Mouse (Mus musculus) embryonic fibroblast, embryonic 13.5 days (primary cell): ENCODE data around the gene Shoc2. TPM values are rescaled to one million over a fixed set of nuclear protein-coding genes. Genes with fewer than 3 reads are reported as not detected.

ENCODE experiments used
- H3K27ac ChIP-seq: 2 replicates; pipeline ENCODE4 v1.5.1; 2012; ENCODE audit warnings: low read length, control low read depth, inconsistent platforms; ENCODE audit not compliant: insufficient read depth
- H3K4me1 ChIP-seq: 2 replicates; pipeline ENCODE4 v1.6.1; 2011; ENCODE audit warnings: low read length; ENCODE audit not compliant: control insufficient read depth, insufficient read depth
- H3K4me3 ChIP-seq: 2 replicates; pipeline ENCODE4 v1.5.1; 2011; ENCODE audit warnings: mild to moderate bottlenecking, control low read depth, low read length; ENCODE audit not compliant: insufficient read depth
- CTCF ChIP-seq: IDR thresholded peaks from 2 replicates; pipeline ENCODE4 v1.5.1; 2011; ENCODE audit warnings: mild to moderate bottlenecking, control low read depth, low read length, moderate library complexity, borderline replicate concordance; ENCODE audit not compliant: insufficient read depth
- POLR2A ChIP-seq: IDR thresholded peaks from 2 replicates; pipeline ENCODE4 v1.6.1; 2011; ENCODE audit warnings: low read depth, mild to moderate bottlenecking, control low read depth, low read length, moderate library complexity
- polyA plus RNA-seq: library from polyadenylated mRNA; stranded (reverse); fragments of >200 nt; gene quantifications from 2 replicates; pipeline ENCODE4 v1.2.4, GENCODE M21; 2011; ENCODE audit warnings: low read depth; ENCODE audit not compliant: missing spikeins, insufficient read length

Gene Shoc2
- polyA plus RNA-seq = 89.7 and 99.6 TPM in 2 replicates

GRCm38 (mm10) chr19:53943802-53944785, at the start of gene Shoc2, which contains the start of gene Bbip1:
Gene Shoc2, plus strand, starts transcription at chr19:53944306.
Gene Bbip1, minus strand, starts transcription at chr19:53944627.
- H3K4me1 ChIP-seq = no peaks in the 10 kb centered on the region
- H3K27ac ChIP-seq = peak within 1 kb of the TSS; percentile 87
- TF ChIP-seq CTCF (no peak), POLR2A (peak; percentile 99)
- H3K4me3 ChIP-seq = peak within 1 kb of the TSS; percentile 71

- Histone ChIP-seq H3K27ac (peak overlapping the region; percentile 39; the same call in 1 of the 2 replicates), H3K4me1 (peaks cover 3% of the 10 kb centered on the region; the same call in 1 of the 2 replicates), H3K4me3 (no peak overlapping the region)
- TF ChIP-seq POLR2A (no peak), CTCF (no peak)
Measured at GRCm38 (mm10) chr19:53894538-53895121, 49.5 kb upstream of the Shoc2 start.

- Histone ChIP-seq H3K4me3 (no peak overlapping the region), H3K27ac (no peak overlapping the region), H3K4me1 (peaks cover 6% of the 10 kb centered on the region)
- TF ChIP-seq CTCF = no peak
- no peak for TF ChIP-seq POLR2A
Measured at GRCm38 (mm10) chr19:53898046-53898445, 46.1 kb upstream of the Shoc2 start.

- H3K4me3 ChIP-seq = no peak overlapping the region
- TF ChIP-seq POLR2A (no peak), CTCF (no peak)
- H3K4me1 ChIP-seq = peaks cover 4% of the 10 kb centered on the region
- no peak overlapping the region for H3K27ac ChIP-seq
Measured at GRCm38 (mm10) chr19:53898498-53898897, 45.6 kb upstream of the Shoc2 start.

GRCm38 (mm10) chr19:53898970-53899900, 44.9 kb upstream of the Shoc2 start:
- Histone ChIP-seq H3K27ac (no peak overlapping the region), H3K4me3 (no peak overlapping the region), H3K4me1 (peaks cover 4% of the 10 kb centered on the region)
- no peak for TF ChIP-seq POLR2A
- no peak for TF ChIP-seq CTCF

GRCm38 (mm10) chr19:53899941-53900610, 44.0 kb upstream of the Shoc2 start:
- H3K4me1 ChIP-seq = peaks cover 4% of the 10 kb centered on the region
- no peak overlapping the region for H3K4me3 ChIP-seq
- H3K27ac ChIP-seq = no peak overlapping the region
- TF ChIP-seq CTCF = no peak
- no peak for TF ChIP-seq POLR2A

- Histone ChIP-seq H3K27ac (peak overlapping the region; percentile 70), H3K4me3 (peak overlapping the region; percentile 27; the same call in 1 of the 2 replicates), H3K4me1 (peaks cover 4% of the 10 kb centered on the region)
- TF ChIP-seq POLR2A (peak; percentile 47), CTCF (no peak)
Measured at GRCm38 (mm10) chr19:53901931-53902738, 42.0 kb upstream of the Shoc2 start.

- H3K4me1 ChIP-seq = peaks cover 4% of the 10 kb centered on the region
- TF ChIP-seq CTCF = no peak
- TF ChIP-seq POLR2A = peak; percentile 57
- peak overlapping the region; percentile 70 for H3K27ac ChIP-seq
Measured at GRCm38 (mm10) chr19:53902739-53903487, 41.2 kb upstream of the Shoc2 start.

More at GRCm38 (mm10) chr19:53902739-53903487, 41.2 kb upstream of the Shoc2 start:
- H3K4me3 ChIP-seq = peak overlapping the region; percentile 73
